Mouse (Mus musculus) stomach, embryonic 16.5 days (tissue): ENCODE measurements around the gene Card11. TPM values are rescaled to one million over a fixed set of nuclear protein-coding genes. Genes with fewer than 3 reads are reported as not detected.
A peak's percentile ranks its signal among the peaks of the same experiment; 100 is the strongest.

Source experiments
- ATAC-seq: fragments of 200-750 bp; cut with Nextera tagmentation; 2 replicates; pipeline ENCODE4 v1.8.0; 2017; ENCODE audit warnings: moderate number of reproducible peaks, moderate TSS enrichment; ENCODE audit not compliant: insufficient read depth, low FRiP score
- H3K27ac ChIP-seq: fragments of 300-500 bp; sonication (generic); 2 replicates; pipeline ENCODE4 v1.5.1; 2014; ENCODE audit warnings: low read length
- H3K27me3 ChIP-seq: fragments of 300-500 bp; sonication (generic); 2 replicates; pipeline ENCODE4 v1.6.1; 2014; ENCODE audit warnings: low read length, control low read depth, mixed read lengths; ENCODE audit not compliant: control insufficient read depth, insufficient read depth
- H3K36me3 ChIP-seq: fragments of 300-500 bp; sonication (generic); 2 replicates; pipeline ENCODE4 v1.6.1; 2014; ENCODE audit warnings: low read length; ENCODE audit not compliant: control insufficient read depth, insufficient read depth
- H3K4me1 ChIP-seq: fragments of 300-500 bp; sonication (generic); 2 replicates; pipeline ENCODE4 v1.6.1; 2014; ENCODE audit warnings: low read length, control low read depth, mixed read lengths; ENCODE audit not compliant: control insufficient read depth, insufficient read depth
- H3K4me2 ChIP-seq: fragments of 300-500 bp; sonication (generic); 2 replicates; pipeline ENCODE4 v1.6.1; 2014; ENCODE audit warnings: low read depth, low read length, mixed read lengths
- H3K4me3 ChIP-seq: fragments of 300-500 bp; sonication (generic); replicated peaks from 2 replicates; pipeline ENCODE4 v1.5.1; 2014; ENCODE audit warnings: mild to moderate bottlenecking, low read length
- H3K9ac ChIP-seq: fragments of 300-500 bp; sonication (generic); 2 replicates; pipeline ENCODE4 v1.6.1; 2014; ENCODE audit warnings: low read length
- H3K9me3 ChIP-seq: fragments of 300-500 bp; sonication (generic); replicated peaks from 2 replicates; pipeline ENCODE4 v1.6.1; 2016; ENCODE audit warnings: low read length, control low read depth; ENCODE audit not compliant: control insufficient read depth
- WGBS: fragments of 180-500 bp; shearing (Covaris S2); extraction: QIAGEN DNeasy Blood & Tissue Kit; methylation state at CpG from one replicate; pipeline ENCODE4 v1.1.7; 2014; 5-methylcytosine and 5-hydroxymethylcytosine counted together
- polyA plus RNA-seq: library from polyadenylated mRNA; unstranded; fragments of >200 nt; fragmentation: Nextera tagmentation; extraction: Ambion mirVana; gene quantifications from 2 replicates; pipeline ENCODE4 v1.2.1, GENCODE M21; 2015

The Card11 gene
- polyA plus RNA-seq, 1 experiment from 2014 or later: 0.37 TPM

GRCm38 (mm10) chr5:140940923-140941491 lies 59.4 kb downstream of the Card11 start:
- Histone ChIP-seq H3K9ac (no peak overlapping the region), H3K4me1 (no peaks in the 10 kb centered on the region), H3K9me3 (no peaks in the 10 kb centered on the region), H3K4me3 (no peak overlapping the region), H3K27ac (no peak overlapping the region), H3K27me3 (no peaks in the 10 kb centered on the region; the same call in 1 of the 2 replicates), H3K36me3 (no peaks in the 10 kb centered on the region), H3K4me2 (no peak overlapping the region)
- ATAC-seq: no peak
- 76% methylated on average over 14 of the region's 14 CpGs for WGBS

- WGBS: 66% methylated on average over 5 of the region's 5 CpGs
- H3K4me1 ChIP-seq: no peaks in the 10 kb centered on the region
- no peak for ATAC-seq
Observed at GRCm38 (mm10) chr5:140940257-140940922, 60.0 kb downstream of the Card11 start.

GRCm38 (mm10) chr5:140936816-140937215 lies 63.6 kb downstream of the Card11 start:
- Histone ChIP-seq H3K9me3 (no peaks in the 10 kb centered on the region), H3K36me3 (no peaks in the 10 kb centered on the region), H3K27ac (no peak overlapping the region), H3K4me3 (no peak overlapping the region), H3K9ac (no peak overlapping the region), H3K27me3 (no peaks in the 10 kb centered on the region; the same call in 1 of the 2 replicates), H3K4me2 (no peak overlapping the region), H3K4me1 (peaks cover 3% of the 10 kb centered on the region)
- WGBS: 74% methylated on average over 7 of the region's 7 CpGs
- ATAC-seq: no peak

More at GRCm38 (mm10) chr5:140940257-140940922, 60.0 kb downstream of the Card11 start:
- Histone ChIP-seq H3K9ac (no peak overlapping the region), H3K4me3 (no peak overlapping the region), H3K4me2 (no peak overlapping the region), H3K9me3 (no peaks in the 10 kb centered on the region), H3K27me3 (no peaks in the 10 kb centered on the region; the same call in 1 of the 2 replicates), H3K27ac (no peak overlapping the region), H3K36me3 (no peaks in the 10 kb centered on the region)

GRCm38 (mm10) chr5:140935848-140936247 lies 64.5 kb downstream of the Card11 start:
- Histone ChIP-seq H3K4me1 (peaks cover 3% of the 10 kb centered on the region), H3K9ac (no peak overlapping the region), H3K27me3 (no peaks in the 10 kb centered on the region; the same call in 1 of the 2 replicates), H3K27ac (no peak overlapping the region), H3K36me3 (no peaks in the 10 kb centered on the region), H3K9me3 (no peaks in the 10 kb centered on the region), H3K4me2 (no peak overlapping the region), H3K4me3 (no peak overlapping the region)
- no peak for ATAC-seq
- WGBS: 86% methylated on average over 3 of the region's 3 CpGs

- Histone ChIP-seq H3K36me3 (no peaks in the 10 kb centered on the region), H3K9ac (no peak overlapping the region), H3K27me3 (no peaks in the 10 kb centered on the region; the same call in 1 of the 2 replicates), H3K9me3 (no peaks in the 10 kb centered on the region), H3K4me3 (no peak overlapping the region), H3K4me2 (no peak overlapping the region), H3K27ac (no peak overlapping the region), H3K4me1 (peaks cover 3% of the 10 kb centered on the region)
- no peak for ATAC-seq
- 78% methylated on average over 9 of the region's 9 CpGs for WGBS
Observed at GRCm38 (mm10) chr5:140934639-140935315, 65.6 kb downstream of the Card11 start.

GRCm38 (mm10) chr5:140931523-140932229 lies 68.7 kb downstream of the Card11 start:
- Histone ChIP-seq H3K36me3 (no peaks in the 10 kb centered on the region), H3K27ac (peak overlapping the region; percentile 38; the same call in 1 of the 2 replicates), H3K9ac (no peak overlapping the region), H3K9me3 (no peaks in the 10 kb centered on the region), H3K4me3 (no peak overlapping the region), H3K27me3 (no peaks in the 10 kb centered on the region), H3K4me1 (peaks cover 3% of the 10 kb centered on the region), H3K4me2 (no peak overlapping the region)
- peak; percentile 72; the same call in 1 of the 2 replicates for ATAC-seq
- 43% methylated on average over 5 of the region's 5 CpGs for WGBS

GRCm38 (mm10) chr5:140918519-140918918 lies 81.9 kb downstream of the Card11 start:
- ATAC-seq: no peak
- no peak overlapping the region for H3K27ac ChIP-seq
- H3K27me3 ChIP-seq: no peaks in the 10 kb centered on the region
- no peak overlapping the region for H3K4me3 ChIP-seq
- H3K9me3 ChIP-seq: peaks cover 6% of the 10 kb centered on the region; the same call in 1 of the 2 replicates
- H3K9ac ChIP-seq: no peak overlapping the region
- 87% methylated on average over 1 of the region's 1 CpGs for WGBS
- H3K4me2 ChIP-seq: no peak overlapping the region
- no peaks in the 10 kb centered on the region for H3K36me3 ChIP-seq
- no peaks in the 10 kb centered on the region for H3K4me1 ChIP-seq

- Histone ChIP-seq H3K9me3 (peaks cover 6% of the 10 kb centered on the region; the same call in 1 of the 2 replicates), H3K27ac (no peak overlapping the region), H3K9ac (no peak overlapping the region), H3K27me3 (no peaks in the 10 kb centered on the region), H3K36me3 (no peaks in the 10 kb centered on the region), H3K4me2 (no peak overlapping the region), H3K4me1 (no peaks in the 10 kb centered on the region), H3K4me3 (no peak overlapping the region)
- 81% methylated on average over 1 of the region's 1 CpGs for WGBS
- no peak for ATAC-seq
Observed at GRCm38 (mm10) chr5:140917807-140918206, 82.6 kb downstream of the Card11 start.
